Mouse (Mus musculus) lung, embryonic 16.5 days (tissue): ENCODE data around the gene Msh5. TPM values are rescaled to one million over a fixed set of nuclear protein-coding genes. Genes with fewer than 3 reads are reported as not detected.
"Not testable (repeated sequence)": the region's sequence is repeated elsewhere in the genome, so short reads cannot be mapped to it uniquely, and the experiment has no call there.

ENCODE experiments used
- ATAC-seq: fragments of 200-750 bp; cut with Nextera tagmentation; 2 replicates; pipeline ENCODE4 v1.8.0; 2017; ENCODE audit warnings: low read depth, mild to moderate bottlenecking, moderate library complexity
- H3K27ac ChIP-seq: fragments of 300-500 bp; sonication (generic); 2 replicates; pipeline ENCODE4 v1.5.1; 2014; ENCODE audit warnings: mild to moderate bottlenecking, control low read depth, low read length
- H3K27me3 ChIP-seq: fragments of 300-500 bp; sonication (generic); 2 replicates; pipeline ENCODE4 v1.6.1; 2014; ENCODE audit warnings: low read depth, low read length, mixed read lengths; ENCODE audit not compliant: control insufficient read depth, insufficient read depth
- H3K36me3 ChIP-seq: fragments of 300-500 bp; sonication (generic); 2 replicates; pipeline ENCODE4 v1.6.1; 2014; ENCODE audit warnings: low read length; ENCODE audit not compliant: control insufficient read depth, insufficient read depth
- H3K4me1 ChIP-seq: fragments of 300-500 bp; sonication (generic); replicated peaks from 2 replicates; pipeline ENCODE4 v1.6.1; 2014; ENCODE audit warnings: low read length, mixed read lengths; ENCODE audit not compliant: control insufficient read depth, insufficient read depth
- H3K4me2 ChIP-seq: fragments of 300-500 bp; sonication (generic); 2 replicates; pipeline ENCODE4 v1.6.1; 2014; ENCODE audit warnings: low read depth, low read length, control low read depth
- H3K4me3 ChIP-seq: fragments of 300-500 bp; sonication (generic); 2 replicates; pipeline ENCODE4 v1.5.1; 2014; ENCODE audit warnings: mild to moderate bottlenecking, low read length, control low read depth
- H3K9ac ChIP-seq: fragments of 300-500 bp; sonication (generic); 2 replicates; pipeline ENCODE4 v1.6.1; 2014; ENCODE audit warnings: low read length, control low read depth
- H3K9me3 ChIP-seq: fragments of 300-500 bp; sonication (generic); 2 replicates; pipeline ENCODE4 v1.6.1; 2016; ENCODE audit warnings: low read length; ENCODE audit not compliant: control insufficient read depth
- WGBS: fragments of 180-500 bp; shearing (Covaris S2); extraction: QIAGEN DNeasy Blood & Tissue Kit; methylation state at CpG from one replicate; pipeline ENCODE4 v1.1.7; 2014; 5-methylcytosine and 5-hydroxymethylcytosine counted together
- polyA plus RNA-seq: library from polyadenylated mRNA; unstranded; fragments of >200 nt; fragmentation: Nextera tagmentation; extraction: Ambion mirVana; gene quantifications from 2 replicates; pipeline ENCODE4 v1.2.1, GENCODE M21; 2015

Gene Msh5
- polyA plus RNA-seq, 1 experiment from 2014 or later = 4.7 TPM

GRCm38 (mm10) chr17:35003022-35003838, 43.3 kb downstream of the Msh5 start:
- no peaks in the 10 kb centered on the region for H3K9me3 ChIP-seq
- H3K9ac ChIP-seq = peak overlapping the region; percentile 96; the same call in 1 of the 2 replicates
- peak overlapping the region; percentile 98; the same call in 1 of the 2 replicates for H3K4me2 ChIP-seq
- no peaks in the 10 kb centered on the region for H3K27me3 ChIP-seq
- peaks cover 19% of the 10 kb centered on the region for H3K36me3 ChIP-seq
- ATAC-seq = no peak
- H3K27ac ChIP-seq = no peak overlapping the region
- peaks cover 26% of the 10 kb centered on the region for H3K4me1 ChIP-seq
- H3K4me3 ChIP-seq = no peak overlapping the region
- 41% methylated on average over 9 of the region's 9 CpGs for WGBS

GRCm38 (mm10) chr17:35002153-35002865, 44.2 kb downstream of the Msh5 start:
- Histone ChIP-seq H3K36me3 (peaks cover 20% of the 10 kb centered on the region), H3K4me1 (peaks cover 35% of the 10 kb centered on the region), H3K4me2 (peak overlapping the region; percentile 98), H3K9me3 (no peaks in the 10 kb centered on the region), H3K9ac (peak overlapping the region; percentile 96), H3K27me3 (no peaks in the 10 kb centered on the region), H3K4me3 (peak overlapping the region; percentile 87), H3K27ac (peak overlapping the region; percentile 99)
- 2% methylated on average over 12 of the region's 12 CpGs for WGBS
- no peak for ATAC-seq

- H3K36me3 ChIP-seq = peaks cover 18% of the 10 kb centered on the region
- no peak; the same call in 1 of the 2 replicates for ATAC-seq
- H3K4me2 ChIP-seq = peak overlapping the region; percentile 98
- peak overlapping the region; percentile 96 for H3K9ac ChIP-seq
- under 1% methylated on average over 34 of the region's 35 CpGs for WGBS
- no peaks in the 10 kb centered on the region for H3K9me3 ChIP-seq
- peak overlapping the region; percentile 87 for H3K4me3 ChIP-seq
- peaks cover 41% of the 10 kb centered on the region for H3K4me1 ChIP-seq
- peak overlapping the region; percentile 99 for H3K27ac ChIP-seq
- H3K27me3 ChIP-seq = no peaks in the 10 kb centered on the region
Measured at GRCm38 (mm10) chr17:35001452-35002152, 44.9 kb downstream of the Msh5 start.

GRCm38 (mm10) chr17:35000717-35001451, 45.7 kb downstream of the Msh5 start, which contains the start of gene Vars:
TSS of gene Vars (plus strand) at chr17:35000987.
- ATAC-seq = peak; percentile 91
- peak within 1 kb of the TSS; percentile 87 for H3K4me3 ChIP-seq
- peaks cover 42% of the 10 kb centered on the region for H3K4me1 ChIP-seq
- WGBS = under 1% methylated on average over 73 of the region's 83 CpGs
- H3K27me3 ChIP-seq = no peaks in the 10 kb centered on the region
- H3K27ac ChIP-seq = peak within 1 kb of the TSS; percentile 99
- peaks cover 18% of the 10 kb centered on the region for H3K36me3 ChIP-seq
- H3K9ac ChIP-seq = peak within 1 kb of the TSS; percentile 96
- no peaks in the 10 kb centered on the region for H3K9me3 ChIP-seq
- peak within 1 kb of the TSS; percentile 98 for H3K4me2 ChIP-seq

- H3K27ac ChIP-seq = peak overlapping the region; percentile 99
- ATAC-seq = peak; percentile 35
- H3K4me1 ChIP-seq = peaks cover 42% of the 10 kb centered on the region
- H3K36me3 ChIP-seq = peaks cover 12% of the 10 kb centered on the region
- H3K9ac ChIP-seq = peak overlapping the region; percentile 96
- peak overlapping the region; percentile 98 for H3K4me2 ChIP-seq
- WGBS = 7% methylated on average over 29 of the region's 32 CpGs
- not testable (repeated sequence) for H3K27me3 ChIP-seq, H3K9me3 ChIP-seq
- peak overlapping the region; percentile 87 for H3K4me3 ChIP-seq
Measured at GRCm38 (mm10) chr17:34999871-35000716, 46.5 kb downstream of the Msh5 start.

- H3K4me2 ChIP-seq = peak overlapping the region; percentile 98
- peaks cover 8% of the 10 kb centered on the region for H3K36me3 ChIP-seq
- no peak overlapping the region for H3K27ac ChIP-seq
- no peak for ATAC-seq
- H3K27me3 ChIP-seq = no peaks in the 10 kb centered on the region
- WGBS = 89% methylated on average over 15 of the region's 15 CpGs
- no peaks in the 10 kb centered on the region for H3K9me3 ChIP-seq
- peaks cover 42% of the 10 kb centered on the region for H3K4me1 ChIP-seq
- H3K9ac ChIP-seq = peak overlapping the region; percentile 72
- H3K4me3 ChIP-seq = peak overlapping the region; percentile 49
Measured at GRCm38 (mm10) chr17:34998526-34999430, 47.8 kb downstream of the Msh5 start.

- no peak for ATAC-seq
- H3K27ac ChIP-seq = no peak overlapping the region
- peaks cover 8% of the 10 kb centered on the region for H3K36me3 ChIP-seq
- no peaks in the 10 kb centered on the region for H3K27me3 ChIP-seq
- peaks cover 29% of the 10 kb centered on the region for H3K4me1 ChIP-seq
- 82% methylated on average over 5 of the region's 5 CpGs for WGBS
- no peaks in the 10 kb centered on the region for H3K9me3 ChIP-seq
- peak overlapping the region; percentile 49 for H3K4me3 ChIP-seq
- H3K4me2 ChIP-seq = peak overlapping the region; percentile 98
- no peak overlapping the region for H3K9ac ChIP-seq
Measured at GRCm38 (mm10) chr17:34997142-34997483, 49.4 kb downstream of the Msh5 start.
